Mouse (Mus musculus) embryonic facial prominence, embryonic 13.5 days (tissue): ENCODE data around the gene Mgmt. TPM values are rescaled to one million over a fixed set of nuclear protein-coding genes. Genes with fewer than 3 reads are reported as not detected.

Source experiments
- ATAC-seq: fragments of 200-750 bp; cut with Nextera tagmentation; 2 replicates; pipeline ENCODE4 v1.8.0; 2017; ENCODE audit warnings: low read depth; ENCODE audit not compliant: insufficient number of reproducible peaks, insufficient read depth, low FRiP score, low TSS enrichment
- H3K27ac ChIP-seq: fragments of 300-500 bp; sonication (generic); 2 replicates; pipeline ENCODE4 v1.5.1; 2015; ENCODE audit warnings: moderate library complexity, mild to moderate bottlenecking, inconsistent platforms
- H3K27me3 ChIP-seq: fragments of 300-500 bp; sonication (generic); 2 replicates; pipeline ENCODE4 v1.6.1; 2015; ENCODE audit warnings: mild to moderate bottlenecking, inconsistent platforms
- H3K36me3 ChIP-seq: fragments of 300-500 bp; sonication (generic); 2 replicates; pipeline ENCODE4 v1.6.1; 2015; ENCODE audit warnings: mild to moderate bottlenecking, inconsistent platforms
- H3K4me1 ChIP-seq: fragments of 300-500 bp; sonication (generic); 2 replicates; pipeline ENCODE4 v1.6.1; 2015; ENCODE audit warnings: inconsistent platforms
- H3K4me2 ChIP-seq: fragments of 300-500 bp; sonication (generic); 2 replicates; pipeline ENCODE4 v1.6.1; 2015; ENCODE audit warnings: moderate library complexity, mild to moderate bottlenecking, inconsistent platforms
- H3K4me3 ChIP-seq: fragments of 300-500 bp; sonication (generic); 2 replicates; pipeline ENCODE4 v1.5.1; 2015; ENCODE audit warnings: mild to moderate bottlenecking, inconsistent platforms
- H3K9ac ChIP-seq: fragments of 300-500 bp; sonication (generic); 2 replicates; pipeline ENCODE4 v1.6.1; 2015; ENCODE audit warnings: mild to moderate bottlenecking, inconsistent platforms
- H3K9me3 ChIP-seq: fragments of 300-500 bp; sonication (generic); 2 replicates; pipeline ENCODE4 v1.6.1; 2016; ENCODE audit warnings: inconsistent platforms
- WGBS: fragments of 180-500 bp; shearing (Covaris S2); methylation state at CpG from one replicate; pipeline ENCODE4 v1.1.7; 2015; ENCODE audit warnings: mixed read lengths; 5-methylcytosine and 5-hydroxymethylcytosine counted together
- polyA plus RNA-seq: library from polyadenylated mRNA; unstranded; fragments of >200 nt; fragmentation: Nextera tagmentation; extraction: Ambion mirVana; gene quantifications from 2 replicates; pipeline ENCODE4 v1.2.1, GENCODE M21; 2015

Mgmt gene
- polyA plus RNA-seq, 1 experiment from 2014 or later = 7.1 TPM

DNA sequence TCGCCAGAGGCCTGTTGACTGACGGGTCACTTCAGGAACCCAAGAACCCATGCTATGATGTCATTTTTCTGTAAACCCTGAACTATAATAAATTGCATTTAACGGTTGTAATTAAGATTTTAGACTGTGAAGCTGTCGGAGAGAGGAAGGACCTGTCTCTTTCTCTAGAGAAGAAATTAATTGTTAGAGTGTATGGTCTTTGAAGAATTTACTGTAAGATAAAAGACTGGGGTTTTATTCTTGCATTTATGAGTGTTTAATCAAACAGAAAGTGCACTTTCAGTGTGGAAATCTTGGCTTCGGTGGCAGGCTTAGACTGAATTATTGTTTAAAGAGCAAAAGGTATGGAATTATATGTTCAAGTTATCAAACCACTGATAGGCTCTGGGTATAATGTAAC is 49.5 kb downstream of the Mgmt start:
- H3K27ac ChIP-seq = no peak overlapping the region
- H3K36me3 ChIP-seq = no peaks in the 10 kb centered on the region
- WGBS = 75% methylated on average over 5 of the region's 5 CpGs
- no peak overlapping the region for H3K9ac ChIP-seq
- H3K27me3 ChIP-seq = no peaks in the 10 kb centered on the region
- no peak for ATAC-seq
- no peaks in the 10 kb centered on the region for H3K9me3 ChIP-seq
- H3K4me3 ChIP-seq = no peak overlapping the region
- peaks cover 15% of the 10 kb centered on the region for H3K4me1 ChIP-seq
- no peak overlapping the region for H3K4me2 ChIP-seq

DNA sequence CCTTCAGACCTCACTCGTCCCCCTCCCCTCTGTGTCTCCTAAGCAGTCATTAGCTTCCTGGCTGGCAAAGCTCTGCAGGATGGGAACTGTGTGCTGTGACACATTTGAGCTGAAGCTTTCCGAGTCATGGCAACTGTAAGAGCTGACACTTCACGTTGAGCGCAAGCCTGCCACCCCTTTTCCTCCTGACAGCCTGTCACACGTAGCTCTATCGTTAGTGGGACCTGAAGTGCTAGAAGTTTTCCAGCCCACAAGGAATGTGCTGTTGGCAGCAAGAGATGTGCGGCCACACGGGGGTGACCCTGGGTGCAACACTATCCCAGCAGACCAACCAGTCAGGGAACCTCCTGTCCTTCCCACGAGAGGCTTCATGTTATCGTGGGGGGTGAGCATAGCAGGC is 51.3 kb downstream of the Mgmt start:
- no peak overlapping the region for H3K9ac ChIP-seq
- H3K9me3 ChIP-seq = no peaks in the 10 kb centered on the region
- WGBS = 62% methylated on average over 10 of the region's 10 CpGs
- no peaks in the 10 kb centered on the region for H3K27me3 ChIP-seq
- H3K4me2 ChIP-seq = no peak overlapping the region
- no peaks in the 10 kb centered on the region for H3K36me3 ChIP-seq
- ATAC-seq = no peak
- peaks cover 15% of the 10 kb centered on the region for H3K4me1 ChIP-seq
- no peak overlapping the region for H3K4me3 ChIP-seq
- no peak overlapping the region for H3K27ac ChIP-seq

DNA sequence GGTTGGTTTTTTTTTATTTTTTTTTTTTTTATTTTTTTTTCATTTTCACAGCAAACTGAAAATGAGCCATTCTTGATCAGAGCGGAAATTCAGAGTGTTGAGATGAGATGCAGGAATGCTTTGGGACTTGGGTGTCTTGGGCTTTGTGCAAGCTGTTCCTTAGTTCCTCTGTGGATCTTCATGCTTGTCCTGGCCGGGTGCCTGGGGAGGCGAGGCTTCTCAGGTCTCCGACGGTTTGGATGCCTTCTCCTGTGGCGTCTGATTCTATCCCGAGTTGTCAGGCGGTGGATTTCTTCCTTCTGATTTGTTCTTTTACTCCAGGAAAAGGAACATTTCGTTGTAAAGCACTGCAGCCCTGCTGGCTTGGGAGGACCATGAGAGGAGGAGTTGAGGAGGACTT is 51.7 kb downstream of the Mgmt start:
- H3K4me1 ChIP-seq = peaks cover 15% of the 10 kb centered on the region
- no peak overlapping the region for H3K27ac ChIP-seq
- no peaks in the 10 kb centered on the region for H3K9me3 ChIP-seq
- H3K4me3 ChIP-seq = no peak overlapping the region
- no peak for ATAC-seq
- H3K36me3 ChIP-seq = no peaks in the 10 kb centered on the region
- no peak overlapping the region for H3K9ac ChIP-seq
- H3K4me2 ChIP-seq = no peak overlapping the region
- no peaks in the 10 kb centered on the region for H3K27me3 ChIP-seq
- 67% methylated on average over 9 of the region's 9 CpGs for WGBS

DNA sequence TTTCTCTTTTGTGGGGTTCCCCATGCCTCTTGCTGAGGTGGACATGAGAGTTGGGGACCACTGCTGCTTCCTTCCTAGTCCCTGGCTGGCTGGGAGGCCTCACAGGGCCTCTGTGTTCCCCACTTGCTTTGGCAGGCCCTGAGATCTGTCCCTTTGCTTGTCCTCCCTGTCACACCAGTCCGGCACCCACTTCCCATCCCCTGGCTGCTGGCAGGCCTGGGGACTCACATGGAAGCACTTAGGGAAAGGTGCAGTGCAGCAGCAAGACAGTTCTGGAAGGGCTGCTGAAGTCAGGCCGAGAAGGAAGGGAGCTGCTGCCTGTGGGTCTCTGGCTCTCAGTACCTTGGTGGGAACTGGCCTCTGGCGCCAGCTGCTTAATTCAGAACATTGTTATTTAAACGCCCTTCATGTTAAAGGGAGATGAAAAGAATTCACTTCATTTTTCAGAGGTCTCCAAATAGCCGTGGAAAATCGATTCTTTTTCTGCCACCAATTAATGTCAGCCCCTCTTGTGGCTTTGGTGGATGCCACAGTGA is 53.9 kb downstream of the Mgmt start:
- ATAC-seq = no peak
- Histone ChIP-seq H3K36me3 (no peaks in the 10 kb centered on the region), H3K4me2 (no peak overlapping the region), H3K27ac (peak overlapping the region; percentile 60; the same call in 1 of the 2 replicates), H3K4me3 (no peak overlapping the region), H3K9me3 (no peaks in the 10 kb centered on the region), H3K9ac (no peak overlapping the region), H3K27me3 (no peaks in the 10 kb centered on the region), H3K4me1 (peaks cover 31% of the 10 kb centered on the region)
- 29% methylated on average over 6 of the region's 6 CpGs for WGBS

DNA sequence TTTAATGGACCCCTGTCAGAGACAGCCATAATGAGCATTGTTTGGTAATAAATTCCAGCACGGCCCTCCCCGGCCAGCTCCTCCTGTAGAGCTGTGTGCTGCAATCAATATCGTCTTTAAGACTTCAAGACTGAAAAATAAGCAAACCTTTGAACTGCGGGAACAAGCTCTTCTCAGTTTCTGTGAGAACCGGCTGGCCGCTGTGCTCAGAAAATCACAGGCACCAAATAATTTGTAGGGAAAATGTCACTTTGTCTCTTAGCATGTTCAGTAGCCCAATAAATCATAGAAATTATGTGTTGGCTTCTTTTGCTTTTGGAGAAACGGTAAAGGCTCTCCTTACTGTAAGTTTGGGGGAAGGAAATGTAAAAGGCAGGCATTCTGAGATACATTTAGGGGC is 58.2 kb downstream of the Mgmt start:
- no peak overlapping the region for H3K4me3 ChIP-seq
- no peak overlapping the region for H3K9ac ChIP-seq
- no peak for ATAC-seq
- H3K4me2 ChIP-seq = no peak overlapping the region
- no peak overlapping the region for H3K27ac ChIP-seq
- 24% methylated on average over 7 of the region's 7 CpGs for WGBS
- no peaks in the 10 kb centered on the region for H3K36me3 ChIP-seq
- H3K4me1 ChIP-seq = peaks cover 29% of the 10 kb centered on the region
- no peaks in the 10 kb centered on the region for H3K27me3 ChIP-seq
- no peaks in the 10 kb centered on the region for H3K9me3 ChIP-seq

DNA sequence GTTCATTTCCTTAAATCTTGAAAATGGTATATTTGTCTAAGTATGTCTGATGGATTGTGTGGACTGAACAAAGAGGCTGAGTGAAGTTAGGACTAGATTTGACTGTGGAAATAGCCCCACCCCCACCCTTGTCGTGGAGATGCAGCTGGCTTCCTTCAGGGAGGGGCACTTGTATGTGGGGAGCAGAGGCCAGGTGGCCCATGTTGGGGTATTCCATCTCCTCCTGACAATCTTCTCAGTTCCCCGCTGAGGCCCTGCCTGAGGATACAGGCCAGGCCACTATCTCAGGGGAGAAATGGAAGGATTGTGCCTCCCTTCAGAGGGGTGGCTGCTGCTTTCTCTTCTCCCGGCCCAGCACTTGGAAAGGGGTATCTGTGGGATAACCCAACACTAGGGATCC is 58.8 kb downstream of the Mgmt start:
- Histone ChIP-seq H3K9ac (no peak overlapping the region), H3K27ac (no peak overlapping the region), H3K27me3 (no peaks in the 10 kb centered on the region), H3K4me3 (no peak overlapping the region), H3K36me3 (no peaks in the 10 kb centered on the region), H3K4me1 (peaks cover 25% of the 10 kb centered on the region), H3K9me3 (no peaks in the 10 kb centered on the region), H3K4me2 (no peak overlapping the region)
- WGBS = 44% methylated on average over 3 of the region's 3 CpGs
- ATAC-seq = no peak

DNA sequence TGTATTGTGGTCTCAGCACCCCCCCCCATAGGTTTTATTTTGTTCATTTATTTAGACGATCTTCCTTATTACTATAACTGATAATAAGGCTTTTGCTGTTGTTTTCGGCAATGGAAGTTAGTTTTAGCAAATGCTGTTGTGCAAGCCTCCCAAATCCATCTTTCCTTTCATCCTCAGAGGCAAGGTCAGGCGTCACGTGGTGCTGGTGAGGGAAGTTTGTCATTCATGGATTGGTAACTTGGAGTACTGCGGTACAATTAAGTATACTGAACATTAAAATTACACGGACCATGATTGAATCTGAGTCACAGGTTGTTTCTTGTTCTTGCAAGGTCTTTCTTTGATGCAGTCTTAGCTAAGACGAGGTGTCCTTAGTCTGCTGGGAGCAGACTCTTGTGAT is 77.9 kb downstream of the Mgmt start:
- Histone ChIP-seq H3K4me3 (no peak overlapping the region), H3K4me2 (no peak overlapping the region), H3K9ac (no peak overlapping the region), H3K36me3 (no peaks in the 10 kb centered on the region), H3K27me3 (no peaks in the 10 kb centered on the region), H3K4me1 (no peaks in the 10 kb centered on the region), H3K27ac (no peak overlapping the region), H3K9me3 (no peaks in the 10 kb centered on the region)
- ATAC-seq = no peak
- 91% methylated on average over 7 of the region's 7 CpGs for WGBS

DNA sequence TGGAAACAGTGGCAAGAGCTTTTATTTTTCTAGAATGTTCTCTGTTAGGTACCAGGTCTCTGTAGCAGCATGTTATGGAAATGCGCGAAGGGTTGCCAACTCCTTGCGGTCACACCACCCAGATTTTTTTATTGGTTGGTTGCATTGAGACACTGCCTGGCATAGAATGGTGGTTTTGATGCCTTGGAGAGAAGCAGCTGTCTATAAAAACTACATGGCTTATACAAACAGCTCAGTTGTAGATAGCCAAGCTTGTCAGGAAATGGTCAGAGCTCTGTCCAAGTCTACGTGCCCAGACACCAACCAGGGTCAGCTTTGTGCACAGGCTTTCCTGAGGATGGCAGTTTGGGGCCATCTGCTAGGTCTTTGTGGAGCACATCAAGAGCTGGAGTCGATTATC is 80.6 kb downstream of the Mgmt start:
- ATAC-seq = no peak
- no peaks in the 10 kb centered on the region for H3K36me3 ChIP-seq
- H3K4me3 ChIP-seq = no peak overlapping the region
- H3K27ac ChIP-seq = no peak overlapping the region
- no peaks in the 10 kb centered on the region for H3K27me3 ChIP-seq
- WGBS = 94% methylated on average over 5 of the region's 5 CpGs
- H3K4me1 ChIP-seq = no peaks in the 10 kb centered on the region
- no peak overlapping the region for H3K4me2 ChIP-seq
- H3K9me3 ChIP-seq = no peaks in the 10 kb centered on the region
- H3K9ac ChIP-seq = no peak overlapping the region

DNA sequence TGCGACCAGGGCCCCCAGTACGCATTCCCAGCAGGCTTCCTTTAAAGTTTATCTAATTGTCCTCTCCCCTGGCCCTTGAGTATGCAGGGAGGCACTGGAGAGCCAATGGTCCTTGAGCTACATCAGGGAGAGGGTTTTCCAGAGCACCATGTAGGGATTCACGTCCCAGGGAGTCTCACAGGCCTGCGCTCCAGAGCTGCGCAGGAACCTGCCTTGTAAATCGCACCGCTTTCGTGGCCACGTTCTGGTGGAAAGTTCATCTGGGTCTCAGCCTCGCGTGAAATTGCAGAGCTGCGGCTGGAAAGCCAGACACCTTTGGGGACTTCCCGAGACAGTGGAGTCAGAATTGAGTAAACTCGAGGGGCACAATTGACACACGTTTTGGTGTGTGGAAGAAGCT is 103.0 kb downstream of the Mgmt start:
- no peak for ATAC-seq
- Histone ChIP-seq H3K27ac (no peak overlapping the region), H3K4me1 (peaks cover 19% of the 10 kb centered on the region), H3K4me3 (no peak overlapping the region), H3K9me3 (no peaks in the 10 kb centered on the region), H3K36me3 (no peaks in the 10 kb centered on the region), H3K4me2 (no peak overlapping the region), H3K9ac (no peak overlapping the region), H3K27me3 (peaks cover 3% of the 10 kb centered on the region; the same call in 1 of the 2 replicates)
- WGBS = 82% methylated on average over 15 of the region's 15 CpGs

DNA sequence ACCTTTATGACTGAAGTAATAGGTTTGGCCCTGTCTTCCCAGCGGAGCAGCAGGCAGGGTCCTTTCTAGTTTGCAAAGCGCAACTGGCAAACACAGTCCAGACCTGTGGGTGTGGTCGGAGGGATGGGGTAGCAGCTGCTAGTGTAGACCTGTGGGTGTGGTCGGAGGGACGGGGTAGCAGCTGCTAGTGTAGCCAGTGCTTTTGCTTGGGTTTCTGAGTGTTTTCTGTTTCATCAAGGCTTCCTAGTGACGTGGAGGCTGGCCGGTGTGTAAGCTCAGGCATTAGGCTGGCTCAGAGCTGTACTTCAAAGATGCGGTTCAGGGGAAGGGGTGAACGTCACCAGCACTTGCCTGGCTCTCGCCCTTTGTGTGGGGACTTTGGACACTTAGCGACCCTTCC is 106.3 kb downstream of the Mgmt start:
- WGBS = 62% methylated on average over 11 of the region's 11 CpGs
- Histone ChIP-seq H3K9me3 (no peaks in the 10 kb centered on the region), H3K27me3 (peaks cover 3% of the 10 kb centered on the region; the same call in 1 of the 2 replicates), H3K4me2 (no peak overlapping the region), H3K4me3 (no peak overlapping the region), H3K36me3 (no peaks in the 10 kb centered on the region), H3K9ac (no peak overlapping the region), H3K27ac (no peak overlapping the region), H3K4me1 (peaks cover 28% of the 10 kb centered on the region)
- no peak for ATAC-seq

DNA sequence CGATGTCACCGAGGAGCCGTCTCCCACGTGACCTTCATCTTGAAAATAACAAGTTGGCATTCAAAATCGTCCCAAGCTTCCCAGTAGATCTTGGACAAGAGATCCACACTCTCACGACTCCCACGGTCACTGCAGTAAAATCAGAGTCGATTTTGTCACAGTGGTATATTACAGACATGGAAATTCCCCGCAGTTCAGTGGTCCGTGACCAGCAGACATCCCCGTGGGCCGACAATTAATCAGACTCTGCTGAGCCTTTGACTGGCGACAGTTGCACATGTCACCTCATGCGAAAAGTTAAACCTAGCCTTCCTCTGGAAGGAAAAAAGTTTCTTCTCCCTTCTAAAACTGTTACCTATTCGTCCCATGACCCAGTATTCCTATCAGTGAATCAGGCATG is 106.8 kb downstream of the Mgmt start:
- 80% methylated on average over 15 of the region's 15 CpGs for WGBS
- no peak overlapping the region for H3K4me3 ChIP-seq
- H3K9ac ChIP-seq = no peak overlapping the region
- no peak for ATAC-seq
- peaks cover 5% of the 10 kb centered on the region; the same call in 1 of the 2 replicates for H3K27me3 ChIP-seq
- no peaks in the 10 kb centered on the region for H3K36me3 ChIP-seq
- H3K4me2 ChIP-seq = no peak overlapping the region
- H3K4me1 ChIP-seq = peaks cover 28% of the 10 kb centered on the region
- no peaks in the 10 kb centered on the region for H3K9me3 ChIP-seq
- no peak overlapping the region for H3K27ac ChIP-seq

DNA sequence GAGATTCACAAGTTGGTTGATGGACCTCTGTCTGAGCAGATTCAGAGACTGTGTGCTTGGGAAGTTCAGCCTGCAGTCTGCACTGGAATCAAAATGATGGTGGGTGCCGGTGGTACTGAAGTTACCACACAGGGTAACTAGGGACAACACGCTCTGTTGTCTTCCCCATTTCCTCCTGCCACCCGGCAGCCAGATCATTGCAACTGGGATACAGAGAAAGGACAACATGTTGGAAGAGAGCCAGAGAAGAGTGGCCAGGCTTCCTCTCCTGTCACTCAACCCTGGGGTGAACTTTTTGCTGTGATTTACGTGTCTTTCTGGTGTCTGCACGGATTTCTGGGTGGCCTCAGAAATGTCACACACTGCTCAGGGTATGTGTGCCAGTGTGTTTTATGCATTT is 107.4 kb downstream of the Mgmt start:
- H3K4me3 ChIP-seq = no peak overlapping the region
- ATAC-seq = no peak
- no peak overlapping the region for H3K4me2 ChIP-seq
- H3K9me3 ChIP-seq = no peaks in the 10 kb centered on the region
- WGBS = 47% methylated on average over 5 of the region's 5 CpGs
- peaks cover 28% of the 10 kb centered on the region for H3K4me1 ChIP-seq
- no peaks in the 10 kb centered on the region for H3K36me3 ChIP-seq
- no peak overlapping the region for H3K27ac ChIP-seq
- H3K27me3 ChIP-seq = peaks cover 11% of the 10 kb centered on the region; the same call in 1 of the 2 replicates
- H3K9ac ChIP-seq = no peak overlapping the region

DNA sequence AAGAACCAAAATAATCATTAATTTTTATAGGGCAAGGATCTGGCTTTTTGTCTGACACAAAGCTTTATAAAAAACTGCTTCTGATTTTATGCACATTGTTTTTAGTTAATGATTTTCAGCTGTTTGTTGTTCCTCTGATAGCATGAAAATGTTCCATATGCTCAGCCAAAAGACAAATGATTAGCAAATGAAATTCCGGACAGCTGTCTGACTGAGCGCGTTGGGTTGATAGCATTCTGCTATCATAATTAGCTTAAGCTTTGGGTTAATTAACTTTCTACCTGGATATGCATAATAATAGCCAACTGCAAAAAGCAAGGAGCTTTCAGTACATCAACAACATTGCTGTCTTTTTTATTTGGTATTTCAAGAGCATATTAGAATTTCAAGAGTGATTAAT is 108.0 kb downstream of the Mgmt start:
- Histone ChIP-seq H3K36me3 (no peaks in the 10 kb centered on the region), H3K27me3 (peaks cover 13% of the 10 kb centered on the region; the same call in 1 of the 2 replicates), H3K4me2 (no peak overlapping the region), H3K9me3 (no peaks in the 10 kb centered on the region), H3K9ac (no peak overlapping the region), H3K4me1 (peaks cover 28% of the 10 kb centered on the region), H3K27ac (no peak overlapping the region), H3K4me3 (no peak overlapping the region)
- WGBS = 53% methylated on average over 3 of the region's 3 CpGs
- ATAC-seq = no peak
